Mouse (Mus musculus) layer of hippocampus, postnatal 14 days (tissue): ENCODE data around the gene Ccdc84. TPM values are rescaled to one million over a fixed set of nuclear protein-coding genes. Genes with fewer than 3 reads are reported as not detected.
"Not testable (repeated sequence)": the region's sequence is repeated elsewhere in the genome, so short reads cannot be mapped to it uniquely, and the experiment has no call there.

ENCODE experiments used
- DNase-seq, 2 experiments: peaks; one replicate each; pipeline ENCODE4 v3.0.0; 2021 to 2022; ENCODE audit warnings: low spot score in 2 of 2, mixed read lengths in 1 of 2
- microRNA-seq, 2 experiments: library from miRNA; unstranded; fragments of <30 nt; microRNA quantifications; one replicate each; pipeline ENCODE4 v1.2.0; 2021
- total RNA-seq, 2 experiments: library from RNA; stranded (reverse); gene quantifications; 2 replicates each; pipeline ENCODE4 v1.2.3; 2021

The Ccdc84 gene
- total RNA-seq, 2 experiments from 2014 or later, result 19.6 to 24.1 TPM

DNA sequence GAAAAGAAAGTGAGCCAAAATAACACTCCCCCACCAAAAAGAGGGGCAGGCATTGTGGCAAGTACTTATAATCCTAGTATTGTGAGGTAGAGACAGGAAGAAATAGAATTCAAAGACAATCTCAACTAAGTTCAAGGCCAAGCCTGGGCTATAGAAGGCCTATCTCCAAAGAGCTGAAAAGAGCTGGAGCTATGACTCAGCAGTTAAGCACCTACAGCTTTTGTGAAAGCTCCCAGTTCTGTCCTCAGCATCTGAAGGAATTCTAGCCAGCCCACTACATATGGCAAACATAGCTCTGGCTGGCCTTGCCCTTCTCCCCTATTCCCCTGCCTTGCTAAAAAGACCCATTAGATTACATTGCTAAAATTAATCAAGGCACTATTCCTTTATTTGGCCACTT is 45.0 kb downstream of the Ccdc84 start:
- no peak for DNase-seq

DNA sequence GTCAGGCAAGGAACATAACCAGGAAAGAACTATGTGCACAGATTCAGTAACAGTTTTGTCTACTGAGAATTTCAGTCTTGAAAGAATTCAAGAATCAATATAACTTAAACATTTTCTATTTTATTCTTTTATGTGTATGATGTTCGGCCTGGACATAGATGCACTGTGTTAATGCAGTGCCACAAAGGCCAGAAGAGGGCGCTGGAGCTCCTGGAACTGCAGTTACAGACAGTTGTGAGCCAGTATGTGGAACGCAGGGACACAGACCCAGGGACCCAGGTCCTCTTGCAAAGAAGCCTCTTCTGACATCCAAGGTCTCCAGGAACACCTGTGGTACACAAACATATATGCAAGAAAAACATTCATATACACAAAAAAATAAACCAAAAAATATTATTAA is 53.9 kb downstream of the Ccdc84 start:
- DNase-seq, result no peak

DNA sequence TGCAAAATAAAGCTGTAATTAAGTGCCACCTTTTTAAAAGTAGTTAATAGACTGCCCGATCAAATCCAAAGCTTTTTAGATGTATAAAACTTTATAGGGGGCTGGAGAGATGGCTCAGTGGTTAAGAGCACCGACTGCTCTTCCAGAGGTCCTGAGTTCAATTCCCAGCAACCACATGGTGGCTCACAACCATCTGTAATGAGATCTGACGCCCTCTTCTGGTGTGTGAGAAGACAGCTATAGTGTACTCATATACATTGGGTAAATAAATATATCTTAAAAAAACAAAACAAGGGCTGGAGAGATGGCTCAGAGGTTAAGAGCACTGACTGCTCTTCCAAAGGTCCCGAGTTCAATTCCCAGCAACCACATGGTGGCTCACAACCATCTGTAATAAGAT is 56.4 kb downstream of the Ccdc84 start:
- not testable (repeated sequence) for DNase-seq

GRCm38 (mm10) chr9:44361190-44361917 is 57.0 kb downstream of the Ccdc84 start, which contains the start of gene Vps11:
TSS of gene Vps11 (minus strand) at chr9:44361670.
- peak; percentile 92 to 96 for DNase-seq

Small RNA genes within 50 kb of the gene (microRNA-seq; reads per million reads assigned to microRNA genes)
- gene Mir7085, result 1.1 to 2.3 reads per million in 2 experiments

Other genes starting within 250 kb of the Ccdc84 start
- 10 to 100 TPM; 58.1 to 62.7 TPM for gene Cbl, start 184.5 kb downstream of the Ccdc84 start, total RNA-seq
- gene Ccdc153, start 177.9 kb downstream of the Ccdc84 start, total RNA-seq, result 1 to 10 TPM; 4.5 to 8.4 TPM
- 1 to 10 TPM in 1 of 2 experiments, under 1 TPM in 1; 0.88 to 1.0 TPM for gene Pdzd3, start 167.1 kb downstream of the Ccdc84 start, total RNA-seq
- 10 to 100 TPM in 1 of 2 experiments, 1 to 10 TPM in 1; 10.0 to 12.2 TPM for gene Nlrx1, start 150.0 kb downstream of the Ccdc84 start, total RNA-seq
- 10 to 100 TPM; 69.3 to 75.8 TPM for gene Abcg4, start 130.0 kb downstream of the Ccdc84 start, total RNA-seq
- gene Hinfp, start 112.9 kb downstream of the Ccdc84 start, total RNA-seq, result 10 to 100 TPM; 26.0 to 28.5 TPM
- gene C2cd2l, start 98.3 kb downstream of the Ccdc84 start, total RNA-seq, result 100 to 1,000 TPM; 128 to 144 TPM
- 10 to 100 TPM; 16.2 to 16.3 TPM for gene Dpagt1, start 92.5 kb downstream of the Ccdc84 start, total RNA-seq
- 10 to 100 TPM; 50.5 to 59.1 TPM for gene H2afx, start 83.9 kb downstream of the Ccdc84 start, total RNA-seq
- gene Hmbs, start 74.3 kb downstream of the Ccdc84 start, total RNA-seq, result 10 to 100 TPM; 22.6 to 22.8 TPM
- 10 to 100 TPM; 41.8 to 46.1 TPM for gene Vps11, start 56.9 kb downstream of the Ccdc84 start, total RNA-seq
- 100 to 1,000 TPM in 1 of 2 experiments, 10 to 100 TPM in 1; 97.1 to 116 TPM for gene Hyou1, start 39.1 kb downstream of the Ccdc84 start, total RNA-seq
- 10 to 100 TPM; 39.8 to 41.0 TPM for gene Slc37a4, start 21.7 kb downstream of the Ccdc84 start, total RNA-seq
- 100 to 1,000 TPM; 593 to 617 TPM for gene Rps25, start 11.4 kb downstream of the Ccdc84 start, total RNA-seq
- 10 to 100 TPM; 67.9 to 73.9 TPM for gene Trappc4, start 11.0 kb downstream of the Ccdc84 start, total RNA-seq
- not detected for gene Foxr1, start 22.6 kb upstream of the Ccdc84 start, total RNA-seq
- gene Upk2, start 36.4 kb upstream of the Ccdc84 start, total RNA-seq, result not detected
- gene Bcl9l, start 64.3 kb upstream of the Ccdc84 start, total RNA-seq, result 10 to 100 TPM; 76.1 to 76.3 TPM
- gene Cxcr5, start 143.3 kb upstream of the Ccdc84 start, total RNA-seq, result not detected
- 100 to 1,000 TPM; 107 TPM for gene Ddx6, start 186.3 kb upstream of the Ccdc84 start, total RNA-seq